Mouse (Mus musculus) stomach, postnatal 0 days (tissue): ENCODE measurements around the gene Tm2d3. TPM values are rescaled to one million over a fixed set of nuclear protein-coding genes. Genes with fewer than 3 reads are reported as not detected.

Source experiments
- ATAC-seq: fragments of 200-750 bp; cut with Nextera tagmentation; 2 replicates; pipeline ENCODE4 v1.8.0; 2017; ENCODE audit not compliant: low FRiP score, low TSS enrichment
- DNase-seq: peaks from one replicate; pipeline ENCODE4 v3.0.0-alpha.2; 2016; ENCODE audit warnings: low spot score
- H3K27ac ChIP-seq: fragments of 300-500 bp; sonication (generic); replicated peaks from 2 replicates; pipeline ENCODE4 v1.5.1; 2014; ENCODE audit warnings: mild to moderate bottlenecking, control low read depth
- H3K27me3 ChIP-seq: fragments of 300-500 bp; sonication (generic); 2 replicates; pipeline ENCODE4 v1.6.1; 2014; ENCODE audit warnings: low read length; ENCODE audit not compliant: control insufficient read depth, insufficient read depth
- H3K36me3 ChIP-seq: fragments of 300-500 bp; sonication (generic); 2 replicates; pipeline ENCODE4 v1.6.1; 2014; ENCODE audit warnings: low read length, mixed read lengths; ENCODE audit not compliant: control insufficient read depth, insufficient read depth
- H3K4me1 ChIP-seq: fragments of 300-500 bp; sonication (generic); replicated peaks from 2 replicates; pipeline ENCODE4 v1.6.1; 2014; ENCODE audit warnings: antibody characterized with exemption; ENCODE audit not compliant: control insufficient read depth, insufficient read depth
- H3K4me2 ChIP-seq: fragments of 300-500 bp; sonication (generic); replicated peaks from 2 replicates; pipeline ENCODE4 v1.6.1; 2014; ENCODE audit warnings: low read depth, mild to moderate bottlenecking, control low read depth, moderate library complexity
- H3K4me3 ChIP-seq: fragments of 300-500 bp; sonication (generic); 2 replicates; pipeline ENCODE4 v1.5.1; 2014; ENCODE audit warnings: low read depth, low read length, control low read depth
- H3K9ac ChIP-seq: fragments of 300-500 bp; sonication (generic); 2 replicates; pipeline ENCODE4 v1.6.1; 2014; ENCODE audit warnings: mild to moderate bottlenecking, low read length, control low read depth, mixed read lengths
- H3K9me3 ChIP-seq: fragments of 300-500 bp; sonication (generic); 2 replicates; pipeline ENCODE4 v1.6.1; 2016; ENCODE audit warnings: low read length; ENCODE audit not compliant: control insufficient read depth
- CTCF ChIP-seq: IDR thresholded peaks from 2 replicates; pipeline ENCODE4 v1.5.1; 2016; ENCODE audit warnings: antibody characterized with exemption, low read depth, mild to moderate bottlenecking, moderate library complexity
- EP300 ChIP-seq: optimal IDR thresholded peaks from 2 replicates; pipeline ENCODE3; 2016; ENCODE audit warnings: antibody characterized with exemption
- WGBS: fragments of 180-500 bp; shearing (Covaris S2); extraction: QIAGEN DNeasy Blood & Tissue Kit; methylation state at CpG from one replicate; pipeline ENCODE4 v1.1.7; 2014; 5-methylcytosine and 5-hydroxymethylcytosine counted together
- polyA plus RNA-seq: library from polyadenylated mRNA; unstranded; fragments of >200 nt; fragmentation: Nextera tagmentation; extraction: Ambion mirVana; gene quantifications from 2 replicates; pipeline ENCODE4 v1.2.1, GENCODE M21; 2015

The Tm2d3 gene
- polyA plus RNA-seq, 1 experiment from 2014 or later: 73.8 TPM

GRCm38 (mm10) chr7:65693301-65693821 is 2.4 kb downstream of the Tm2d3 start:
- ATAC-seq (peak; percentile 93), DNase-seq (peak; percentile 88)
- Histone ChIP-seq H3K4me3 (peak overlapping the region; percentile 92), H3K9ac (peak overlapping the region; percentile 81), H3K9me3 (no peaks in the 10 kb centered on the region), H3K4me1 (no peaks in the 10 kb centered on the region), H3K27ac (peak overlapping the region; percentile 88), H3K27me3 (no peaks in the 10 kb centered on the region), H3K4me2 (peak overlapping the region; percentile 91), H3K36me3 (peaks cover 4% of the 10 kb centered on the region; the same call in 1 of the 2 replicates)
- under 1% methylated on average over 48 of the region's 52 CpGs for WGBS
- TF ChIP-seq EP300 (no peak), CTCF (no peak)

DNA sequence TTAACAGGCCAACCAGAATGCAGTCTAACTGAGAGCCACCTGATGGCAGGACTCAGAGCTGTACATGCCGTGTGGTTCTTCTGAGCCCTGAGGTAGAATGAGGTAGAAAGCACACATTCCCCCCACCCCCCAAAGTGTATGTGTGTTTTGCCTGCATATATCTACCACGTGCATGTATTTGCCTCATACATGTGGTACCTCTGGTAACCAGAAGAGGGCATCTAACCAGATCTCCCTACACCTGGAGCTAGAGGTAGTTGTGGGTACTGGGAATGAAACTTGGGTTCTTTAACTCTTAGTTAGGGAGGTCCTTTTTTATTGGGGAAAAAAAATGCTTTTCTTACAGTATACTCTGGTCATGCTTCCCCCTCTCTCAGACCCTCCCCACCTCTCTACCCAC is 5.5 kb downstream of the Tm2d3 start:
- H3K4me1 ChIP-seq: no peaks in the 10 kb centered on the region
- H3K9ac ChIP-seq: no peak overlapping the region
- no peak overlapping the region for H3K27ac ChIP-seq
- H3K9me3 ChIP-seq: no peaks in the 10 kb centered on the region
- H3K27me3 ChIP-seq: no peaks in the 10 kb centered on the region
- WGBS: 48% methylated on average over 2 of the region's 2 CpGs
- H3K4me3 ChIP-seq: no peak overlapping the region
- TF ChIP-seq CTCF: peak; percentile 74
- TF ChIP-seq EP300: no peak
- ATAC-seq: no peak
- no peak for DNase-seq
- H3K4me2 ChIP-seq: no peak overlapping the region
- H3K36me3 ChIP-seq: peaks cover 16% of the 10 kb centered on the region

GRCm38 (mm10) chr7:65702076-65702475 is 11.1 kb downstream of the Tm2d3 start:
- no peak overlapping the region for H3K27ac ChIP-seq
- no peaks in the 10 kb centered on the region for H3K4me1 ChIP-seq
- ATAC-seq (no peak), DNase-seq (no peak)
- no peak overlapping the region for H3K4me3 ChIP-seq
- H3K4me2 ChIP-seq: no peak overlapping the region
- H3K9ac ChIP-seq: no peak overlapping the region
- no peaks in the 10 kb centered on the region for H3K27me3 ChIP-seq
- H3K36me3 ChIP-seq: peaks cover 16% of the 10 kb centered on the region
- no peak for TF ChIP-seq CTCF
- TF ChIP-seq EP300: no peak
- WGBS: 86% methylated on average over 7 of the region's 7 CpGs
- H3K9me3 ChIP-seq: no peaks in the 10 kb centered on the region

- peak overlapping the region; percentile 44 for H3K4me2 ChIP-seq
- H3K9ac ChIP-seq: peak overlapping the region; percentile 28; the same call in 1 of the 2 replicates
These were observed 13.9 kb downstream of the Tm2d3 start for GRCm38 (mm10) chr7:65704818-65705242.

DNA sequence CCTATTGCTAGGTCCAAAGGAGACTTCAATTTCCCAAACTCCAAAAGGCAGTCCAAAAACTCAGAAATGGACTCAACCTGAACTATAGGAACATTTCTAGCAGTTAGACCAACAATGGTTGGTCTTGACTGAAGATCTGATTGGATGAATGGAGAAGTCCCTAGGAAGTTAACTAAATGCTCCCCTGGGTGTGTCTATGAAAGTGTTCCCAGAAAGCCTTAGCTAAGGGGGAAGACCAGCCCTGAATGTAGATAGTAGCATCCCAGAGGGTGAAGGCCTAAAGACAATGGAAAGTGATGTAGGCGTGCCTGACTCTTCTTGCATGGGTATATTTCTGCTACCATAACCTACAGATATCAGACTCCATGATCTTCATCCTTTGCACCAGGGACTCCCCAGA is 17.5 kb downstream of the Tm2d3 start:
- Histone ChIP-seq H3K4me1 (no peaks in the 10 kb centered on the region), H3K27me3 (no peaks in the 10 kb centered on the region), H3K4me3 (no peak overlapping the region), H3K27ac (no peak overlapping the region), H3K9me3 (no peaks in the 10 kb centered on the region), H3K4me2 (no peak overlapping the region), H3K9ac (no peak overlapping the region), H3K36me3 (no peaks in the 10 kb centered on the region)
- WGBS: 87% methylated on average over 1 of the region's 1 CpGs
- TF ChIP-seq EP300 (no peak), CTCF (no peak)
- DNase-seq (no peak), ATAC-seq (no peak)

More at GRCm38 (mm10) chr7:65704818-65705242, 13.9 kb downstream of the Tm2d3 start:
- peak; percentile 77 for ATAC-seq
- WGBS: 8% methylated on average over 10 of the region's 10 CpGs
- peak; percentile 86 for DNase-seq
- Histone ChIP-seq H3K27ac (no peak overlapping the region), H3K36me3 (peaks cover 4% of the 10 kb centered on the region), H3K9me3 (no peaks in the 10 kb centered on the region), H3K4me1 (no peaks in the 10 kb centered on the region), H3K27me3 (no peaks in the 10 kb centered on the region), H3K4me3 (peak overlapping the region; percentile 23)
- peak; percentile 99 for TF ChIP-seq CTCF
- no peak for TF ChIP-seq EP300

DNA sequence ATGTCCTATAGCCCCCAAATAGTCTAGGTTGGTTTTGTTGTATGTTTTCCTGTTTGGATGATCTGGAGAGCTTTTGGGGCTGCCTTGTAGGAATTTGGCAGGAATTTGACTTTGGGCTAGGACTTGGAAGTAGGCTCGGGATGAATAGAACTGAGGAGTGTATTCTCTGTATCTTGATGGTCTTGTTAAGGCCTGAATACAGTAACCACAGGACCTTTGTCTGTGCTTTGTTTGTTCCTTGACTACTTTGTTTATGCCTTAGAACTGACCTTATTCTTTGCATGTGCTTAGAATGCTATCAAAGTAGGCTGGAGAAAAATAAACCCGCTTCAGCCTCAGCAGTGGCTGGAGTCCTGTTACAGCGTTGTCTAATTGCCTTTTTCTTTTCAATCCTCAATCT is 19.3 kb downstream of the Tm2d3 start:
- DNase-seq (no peak), ATAC-seq (no peak)
- no peak overlapping the region for H3K4me3 ChIP-seq
- TF ChIP-seq CTCF (no peak), EP300 (no peak)
- no peaks in the 10 kb centered on the region for H3K4me1 ChIP-seq
- H3K4me2 ChIP-seq: no peak overlapping the region
- H3K9ac ChIP-seq: no peak overlapping the region
- H3K27me3 ChIP-seq: no peaks in the 10 kb centered on the region
- H3K9me3 ChIP-seq: no peaks in the 10 kb centered on the region
- no peak overlapping the region for H3K27ac ChIP-seq
- H3K36me3 ChIP-seq: no peaks in the 10 kb centered on the region
- 81% methylated on average over 3 of the region's 3 CpGs for WGBS
